Mouse (Mus musculus): ENCODE data around the gene Yae1d1. TPM values are rescaled to one million over a fixed set of nuclear protein-coding genes. Genes with fewer than 3 reads are reported as not detected.

The Yae1d1 gene
- 18.9 TPM for polyA plus RNA-seq (2017; shearing (Covaris generic))

GRCm38 (mm10) chr13:17992697-17993514 is at the start of gene Yae1d1:
Gene Yae1d1 (minus strand): TSS chr13:17993349.

GRCm38 (mm10) chr13:17944078-17944917 is 48.9 kb downstream of the Yae1d1 start, which contains the start of gene Rala:
Gene Rala (minus strand): TSS chr13:17944239.

Other genes starting within 250 kb of the Yae1d1 start
- gene Cdk13, start 188.3 kb downstream of the Yae1d1 start, polyA plus RNA-seq (2017; shearing (Covaris generic)) = 121 TPM
- gene Rala, start 49.1 kb downstream of the Yae1d1 start, polyA plus RNA-seq (2017; shearing (Covaris generic)) = 76.5 TPM

Data from naive thymus-derived CD4-positive, alpha-beta T cell, adult 5 months (primary cell).